Mouse (Mus musculus) forebrain, embryonic 11.5 days (tissue): ENCODE results near the gene Marveld1. TPM values are rescaled to one million over a fixed set of nuclear protein-coding genes. Genes with fewer than 3 reads are reported as not detected.

Source experiments
- ATAC-seq: fragments of 200-750 bp; cut with Nextera tagmentation; replicated peaks from 2 replicates; pipeline ENCODE4 v1.8.0; 2017; ENCODE audit warnings: moderate TSS enrichment; ENCODE audit not compliant: low FRiP score
- DNase-seq: peaks from one replicate; pipeline ENCODE4 v3.0.0-alpha.2; 2017; ENCODE audit warnings: low spot score
- H3K27ac ChIP-seq: fragments of 300-500 bp; sonication (generic); 2 replicates; pipeline ENCODE4 v1.5.1; 2014; ENCODE audit warnings: low read depth, low read length
- H3K27me3 ChIP-seq: fragments of 300-500 bp; sonication (generic); 2 replicates; pipeline ENCODE4 v1.6.1; 2014; ENCODE audit warnings: mild to moderate bottlenecking, low read length, mixed read lengths; ENCODE audit not compliant: control insufficient read depth, insufficient read depth
- H3K36me3 ChIP-seq: fragments of 300-500 bp; sonication (generic); 2 replicates; pipeline ENCODE4 v1.6.1; 2014; ENCODE audit warnings: mild to moderate bottlenecking, low read length, moderate library complexity, mixed read lengths; ENCODE audit not compliant: control insufficient read depth, insufficient read depth
- H3K4me1 ChIP-seq: fragments of 300-500 bp; sonication (generic); replicated peaks from 2 replicates; pipeline ENCODE4 v1.6.1; 2014; ENCODE audit warnings: low read length, mixed read lengths; ENCODE audit not compliant: control insufficient read depth, insufficient read depth
- H3K4me2 ChIP-seq: fragments of 300-500 bp; sonication (generic); 2 replicates; pipeline ENCODE4 v1.6.1; 2014; ENCODE audit warnings: low read depth, mild to moderate bottlenecking, low read length, moderate library complexity, mixed read lengths; ENCODE audit not compliant: severe bottlenecking
- H3K4me3 ChIP-seq: fragments of 300-500 bp; sonication (generic); 2 replicates; pipeline ENCODE4 v1.5.1; 2014; ENCODE audit warnings: low read depth, low read length
- H3K9ac ChIP-seq: fragments of 300-500 bp; sonication (generic); 2 replicates; pipeline ENCODE4 v1.6.1; 2014; ENCODE audit warnings: low read length
- H3K9me3 ChIP-seq: fragments of 300-500 bp; sonication (generic); 2 replicates; pipeline ENCODE4 v1.6.1; 2016; ENCODE audit warnings: low read length, mixed read lengths; ENCODE audit not compliant: control insufficient read depth
- WGBS: fragments of 180-500 bp; shearing (Covaris S2); extraction: QIAGEN DNeasy Blood & Tissue Kit; methylation state at CpG from one replicate; pipeline ENCODE4 v1.1.7; 2014; 5-methylcytosine and 5-hydroxymethylcytosine counted together
- polyA plus RNA-seq: library from polyadenylated mRNA; unstranded; fragments of >200 nt; fragmentation: Nextera tagmentation; extraction: Ambion mirVana; gene quantifications from 2 replicates; pipeline ENCODE4 v1.2.1, GENCODE M21; 2014

Marveld1 gene
- polyA plus RNA-seq, 1 experiment from 2014 or later: 8.7 TPM

- Histone ChIP-seq H3K4me1 (no peaks in the 10 kb centered on the region), H3K4me2 (no peak overlapping the region), H3K27me3 (no peaks in the 10 kb centered on the region), H3K36me3 (no peaks in the 10 kb centered on the region; the same call in 1 of the 2 replicates), H3K4me3 (no peak overlapping the region), H3K9me3 (no peaks in the 10 kb centered on the region), H3K27ac (no peak overlapping the region), H3K9ac (no peak overlapping the region)
- ATAC-seq (no peak), DNase-seq (no peak)
- 78% methylated on average over 7 of the region's 7 CpGs for WGBS
These were observed 29.6 kb downstream of the Marveld1 start for GRCm38 (mm10) chr19:42176841-42177240.

DNA sequence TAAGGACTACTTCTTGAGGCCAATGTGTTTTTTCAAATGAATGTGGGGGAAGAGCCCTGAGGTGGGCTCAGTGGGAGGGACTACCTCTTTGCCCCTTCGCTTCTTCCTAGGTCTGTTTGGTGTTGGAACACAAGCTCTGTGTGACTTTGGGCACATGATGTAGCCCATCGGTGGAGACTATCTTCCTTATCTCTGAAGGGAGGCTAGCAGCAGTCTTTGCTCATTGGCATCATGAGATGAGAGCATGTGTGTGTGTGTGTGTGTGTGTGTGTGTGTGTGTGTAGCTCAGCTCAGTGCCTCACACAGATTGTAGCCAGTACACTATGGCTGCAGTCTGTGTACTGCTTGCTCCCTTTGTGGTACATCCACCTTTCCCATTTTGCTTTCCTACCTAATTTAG lies 30.3 kb downstream of the Marveld1 start:
- Histone ChIP-seq H3K4me1 (no peaks in the 10 kb centered on the region), H3K9ac (no peak overlapping the region), H3K36me3 (no peaks in the 10 kb centered on the region; the same call in 1 of the 2 replicates), H3K4me2 (no peak overlapping the region), H3K4me3 (no peak overlapping the region), H3K9me3 (no peaks in the 10 kb centered on the region), H3K27ac (no peak overlapping the region), H3K27me3 (no peaks in the 10 kb centered on the region)
- no peak for ATAC-seq
- WGBS: 94% methylated on average over 2 of the region's 2 CpGs
- DNase-seq: no peak

- DNase-seq: no peak
- Histone ChIP-seq H3K9ac (no peak overlapping the region), H3K27ac (no peak overlapping the region), H3K4me2 (no peak overlapping the region), H3K4me3 (no peak overlapping the region), H3K36me3 (no peaks in the 10 kb centered on the region; the same call in 1 of the 2 replicates), H3K4me1 (no peaks in the 10 kb centered on the region), H3K9me3 (no peaks in the 10 kb centered on the region), H3K27me3 (no peaks in the 10 kb centered on the region)
- no peak for ATAC-seq
- 91% methylated on average over 14 of the region's 14 CpGs for WGBS
These were observed 32.2 kb downstream of the Marveld1 start for GRCm38 (mm10) chr19:42179356-42179755.

GRCm38 (mm10) chr19:42182673-42183072 lies 35.5 kb downstream of the Marveld1 start:
- DNase-seq: no peak

GRCm38 (mm10) chr19:42189735-42190134 lies 42.5 kb downstream of the Marveld1 start:
- no peaks in the 10 kb centered on the region for H3K9me3 ChIP-seq
- WGBS: 87% methylated on average over 4 of the region's 4 CpGs
- no peak overlapping the region for H3K4me2 ChIP-seq
- H3K4me3 ChIP-seq: no peak overlapping the region
- no peaks in the 10 kb centered on the region for H3K4me1 ChIP-seq
- no peak for DNase-seq
- no peak for ATAC-seq
- no peaks in the 10 kb centered on the region; the same call in 1 of the 2 replicates for H3K36me3 ChIP-seq
- no peak overlapping the region for H3K27ac ChIP-seq
- no peak overlapping the region for H3K9ac ChIP-seq
- H3K27me3 ChIP-seq: no peaks in the 10 kb centered on the region

More at GRCm38 (mm10) chr19:42182673-42183072, 35.5 kb downstream of the Marveld1 start:
- Histone ChIP-seq H3K4me2 (no peak overlapping the region), H3K9me3 (no peaks in the 10 kb centered on the region), H3K36me3 (no peaks in the 10 kb centered on the region; the same call in 1 of the 2 replicates), H3K4me1 (no peaks in the 10 kb centered on the region), H3K9ac (no peak overlapping the region), H3K27me3 (no peaks in the 10 kb centered on the region), H3K27ac (no peak overlapping the region), H3K4me3 (no peak overlapping the region)
- ATAC-seq: no peak
- 61% methylated on average over 6 of the region's 6 CpGs for WGBS

- Histone ChIP-seq H3K36me3 (no peaks in the 10 kb centered on the region; the same call in 1 of the 2 replicates), H3K27me3 (no peaks in the 10 kb centered on the region), H3K27ac (no peak overlapping the region), H3K4me1 (no peaks in the 10 kb centered on the region), H3K4me3 (no peak overlapping the region), H3K9ac (no peak overlapping the region), H3K4me2 (no peak overlapping the region), H3K9me3 (no peaks in the 10 kb centered on the region)
- peak; percentile 80 for DNase-seq
- 28% methylated on average over 5 of the region's 5 CpGs for WGBS
- no peak for ATAC-seq
These were observed 43.3 kb downstream of the Marveld1 start for GRCm38 (mm10) chr19:42190494-42190893.

DNA sequence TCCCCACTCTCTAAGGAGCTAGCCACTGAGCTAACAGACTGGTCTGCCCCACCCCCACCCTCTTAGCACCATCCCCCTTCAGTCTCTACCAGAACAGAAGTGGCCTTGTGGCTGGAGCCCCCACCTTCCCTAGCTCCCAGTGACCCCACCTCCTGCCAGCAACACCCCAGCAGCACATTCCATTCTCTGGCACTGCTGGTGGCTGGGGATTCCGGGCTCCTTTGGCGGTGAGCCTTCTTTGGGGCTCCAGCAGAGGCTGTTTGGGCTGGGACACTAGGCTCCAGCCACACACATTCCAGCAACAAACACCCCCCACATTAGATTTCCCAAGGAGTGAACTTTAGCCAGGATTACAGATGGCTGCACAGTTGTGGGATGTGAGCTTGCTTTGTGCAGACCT lies 46.1 kb downstream of the Marveld1 start:
- Histone ChIP-seq H3K9me3 (no peaks in the 10 kb centered on the region), H3K27me3 (no peaks in the 10 kb centered on the region), H3K4me3 (no peak overlapping the region), H3K9ac (no peak overlapping the region; the same call in 1 of the 2 replicates), H3K27ac (no peak overlapping the region), H3K36me3 (no peaks in the 10 kb centered on the region; the same call in 1 of the 2 replicates), H3K4me2 (no peak overlapping the region), H3K4me1 (no peaks in the 10 kb centered on the region)
- ATAC-seq (no peak), DNase-seq (no peak)
- WGBS: 34% methylated on average over 2 of the region's 2 CpGs

- peaks cover 2% of the 10 kb centered on the region; the same call in 1 of the 2 replicates for H3K4me1 ChIP-seq
- H3K36me3 ChIP-seq: no peaks in the 10 kb centered on the region
- DNase-seq (no peak), ATAC-seq (no peak)
- 80% methylated on average over 4 of the region's 4 CpGs for WGBS
- H3K27ac ChIP-seq: no peak overlapping the region
- peaks cover 25% of the 10 kb centered on the region for H3K27me3 ChIP-seq
- no peak overlapping the region for H3K4me3 ChIP-seq
- no peaks in the 10 kb centered on the region for H3K9me3 ChIP-seq
- no peak overlapping the region for H3K9ac ChIP-seq
- H3K4me2 ChIP-seq: no peak overlapping the region
These were observed 49.2 kb downstream of the Marveld1 start for GRCm38 (mm10) chr19:42196378-42196777.

- 69% methylated on average over 4 of the region's 4 CpGs for WGBS
- peaks cover 32% of the 10 kb centered on the region for H3K27me3 ChIP-seq
- ATAC-seq: no peak
These were observed 49.9 kb downstream of the Marveld1 start for GRCm38 (mm10) chr19:42197066-42197465.

More at GRCm38 (mm10) chr19:42197066-42197465, 49.9 kb downstream of the Marveld1 start:
- H3K9me3 ChIP-seq: no peaks in the 10 kb centered on the region
- H3K27ac ChIP-seq: no peak overlapping the region
- H3K36me3 ChIP-seq: no peaks in the 10 kb centered on the region
- no peak for DNase-seq
- H3K4me3 ChIP-seq: no peak overlapping the region
- peaks cover 6% of the 10 kb centered on the region; the same call in 1 of the 2 replicates for H3K4me1 ChIP-seq
- H3K4me2 ChIP-seq: no peak overlapping the region
- H3K9ac ChIP-seq: no peak overlapping the region
